Mouse (Mus musculus) left cerebral cortex, adult 9 months (tissue): ENCODE results near the gene Ypel3.
"Not testable (repeated sequence)": the region's sequence is repeated elsewhere in the genome, so short reads cannot be mapped to it uniquely, and the experiment has no call there.

Source experiments
- DNase-seq, 2 experiments: peaks; one replicate each; pipeline ENCODE4 v3.0.0; 2022; ENCODE audit warnings: low spot score in 2 of 2

The Ypel3 gene

DNA sequence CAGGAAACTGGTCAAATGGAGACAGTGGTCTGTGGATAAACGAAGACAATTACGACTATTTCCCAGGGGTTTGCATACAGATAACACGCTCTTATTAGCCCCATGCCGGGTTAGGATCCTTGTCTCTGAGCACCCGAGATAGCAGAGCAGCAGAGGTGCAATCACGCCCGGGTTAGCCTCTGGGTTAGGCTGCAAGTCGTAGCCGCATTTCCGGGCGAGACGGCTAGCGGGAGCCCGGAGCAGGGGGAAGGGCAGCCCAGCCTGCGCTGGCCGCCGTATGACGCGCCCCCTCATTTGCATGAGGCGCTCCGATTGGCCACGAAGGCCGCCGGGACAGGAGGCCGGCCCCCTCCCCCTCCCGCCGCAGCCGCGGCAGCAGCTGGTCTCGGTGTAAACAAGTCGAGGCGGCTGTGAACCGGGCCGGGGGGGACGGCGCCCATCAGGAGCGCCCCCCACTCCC lies at the start of gene Ypel3:
Ypel3 (plus strand) TSS at position 358 of the 460 bp plus-strand sequence.
- DNase-seq, result peak; percentile 90 to 93

DNA sequence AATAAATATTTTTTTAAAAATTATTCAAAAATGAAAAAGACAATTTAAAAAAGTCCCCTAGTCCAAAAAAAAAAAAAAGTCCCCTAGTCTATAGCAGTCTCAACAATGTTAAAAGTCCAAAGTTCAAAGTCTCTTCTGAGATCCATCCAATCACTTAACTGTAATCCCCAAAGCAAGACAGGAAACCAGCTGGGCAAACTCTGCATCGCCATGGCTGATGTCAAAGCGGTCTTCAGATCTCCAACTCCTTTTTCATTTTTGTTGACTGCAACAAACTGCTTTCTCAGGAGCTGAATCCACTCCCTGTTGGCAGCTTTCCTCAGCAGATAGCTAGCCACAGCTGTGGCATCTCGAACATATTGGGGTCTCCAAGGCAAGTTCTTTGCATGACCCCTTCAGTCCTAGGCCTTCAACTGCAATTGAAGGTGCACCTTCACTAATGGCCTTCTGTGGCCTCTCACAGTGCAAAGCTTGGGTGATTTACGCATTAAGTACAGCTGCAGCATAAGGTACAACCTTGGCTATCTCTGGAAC lies 46.4 kb upstream of the Ypel3 start:
- DNase-seq, result not testable (repeated sequence)

DNA sequence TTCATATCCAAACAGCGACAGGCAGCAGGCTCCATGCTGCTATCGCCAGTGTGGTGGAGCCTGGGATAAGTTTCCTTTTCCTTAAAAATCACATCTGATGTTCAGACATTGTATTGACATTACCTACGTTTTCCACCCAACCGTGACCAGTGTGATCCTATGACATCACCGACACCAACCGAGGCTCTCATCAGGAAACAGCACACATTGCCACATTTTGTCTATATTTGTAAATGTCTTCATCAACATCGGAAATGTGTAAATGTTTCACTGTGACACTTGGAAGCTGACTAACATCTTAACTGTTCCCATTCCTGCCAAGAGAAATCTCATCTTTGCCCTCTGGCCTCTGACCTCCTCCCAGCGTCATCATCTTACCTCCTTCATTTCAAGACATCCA lies 40.6 kb upstream of the Ypel3 start:
- no peak for DNase-seq

DNA sequence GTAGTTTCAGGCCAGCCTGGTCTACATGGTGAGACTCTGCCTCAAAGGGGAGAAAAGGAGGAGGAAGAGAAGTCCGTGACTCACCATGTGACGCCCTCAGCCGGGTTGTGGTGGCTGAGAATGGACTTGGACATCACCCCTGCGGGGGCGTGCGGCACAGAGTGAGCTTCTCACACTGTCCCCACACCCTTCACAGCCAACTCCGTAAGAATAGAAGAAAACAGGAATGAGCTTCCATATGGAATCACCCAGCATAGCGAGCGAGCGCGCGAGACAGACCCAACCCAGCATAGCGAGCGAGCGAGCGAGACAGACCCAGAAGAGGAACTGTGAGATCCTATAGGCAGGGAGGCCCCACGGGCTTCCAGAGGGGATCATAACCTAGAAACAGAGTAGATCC lies 37.2 kb upstream of the Ypel3 start:
- peak in 1 of 2 experiments; percentile 76 for DNase-seq

DNA sequence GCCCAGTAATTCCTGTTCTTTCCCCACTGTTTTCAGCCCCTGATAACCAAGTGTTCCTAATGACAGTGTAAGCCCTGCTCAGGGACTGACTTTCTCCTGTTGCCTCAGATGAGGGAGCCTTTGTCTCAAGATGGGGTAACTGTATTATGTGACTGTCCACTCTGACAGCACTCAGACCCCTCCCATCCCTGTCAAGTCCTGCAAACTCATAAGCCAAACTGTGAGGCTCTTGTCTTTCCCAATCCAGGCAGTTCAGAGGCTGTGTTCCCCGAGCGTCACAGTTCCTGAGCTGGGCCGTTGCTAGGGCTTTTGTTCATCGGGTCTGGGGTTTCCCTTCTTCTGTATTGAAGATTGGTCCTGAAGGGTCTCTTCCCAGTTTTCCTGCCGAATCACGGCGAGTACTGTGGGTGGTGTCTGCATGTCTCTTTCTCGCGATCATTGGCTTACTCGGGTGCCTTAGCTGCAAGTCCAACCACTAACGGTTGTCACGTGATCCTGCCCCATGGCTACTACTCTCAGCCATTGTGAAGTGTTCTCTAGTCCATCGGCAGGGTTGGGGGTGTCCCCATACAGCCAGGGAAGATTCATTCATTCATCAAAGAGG lies 36.5 kb upstream of the Ypel3 start:
- DNase-seq, result no peak

DNA sequence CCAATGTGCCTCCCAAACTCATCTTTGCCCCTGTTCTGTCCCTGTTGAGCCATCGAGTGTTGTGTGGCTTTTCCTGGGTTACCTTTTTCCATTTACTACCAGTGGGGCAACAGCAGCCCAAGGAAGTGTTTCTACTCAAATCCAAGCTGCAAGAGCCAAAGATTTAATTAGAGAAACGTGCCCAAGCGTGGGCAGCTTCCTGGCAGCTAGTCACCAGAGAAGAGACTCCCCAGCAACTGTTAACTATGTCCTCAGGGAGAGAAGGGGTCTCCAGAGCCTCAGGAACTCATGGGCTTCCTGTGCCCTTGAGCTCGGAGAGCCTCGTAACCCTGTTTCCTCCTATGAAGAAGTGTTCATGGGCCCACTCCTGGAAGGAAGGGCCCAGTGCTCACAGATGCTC lies 35.8 kb upstream of the Ypel3 start:
- DNase-seq, result no peak

DNA sequence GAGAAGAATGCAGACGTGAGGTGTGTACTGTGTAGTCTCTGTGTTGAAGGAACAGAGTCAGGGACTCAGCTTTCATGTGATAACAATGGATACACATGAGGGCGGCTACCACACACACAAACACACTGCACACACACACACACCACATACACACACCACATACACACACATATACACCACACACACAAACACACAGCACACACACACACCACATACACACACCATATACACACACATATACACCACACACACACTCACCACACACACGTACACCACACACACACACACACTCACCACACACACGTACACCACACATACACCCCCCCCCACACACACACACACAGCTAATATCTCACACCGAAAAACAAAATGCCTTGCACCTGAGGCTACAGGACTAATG lies 35.3 kb upstream of the Ypel3 start:
- DNase-seq, result no peak

DNA sequence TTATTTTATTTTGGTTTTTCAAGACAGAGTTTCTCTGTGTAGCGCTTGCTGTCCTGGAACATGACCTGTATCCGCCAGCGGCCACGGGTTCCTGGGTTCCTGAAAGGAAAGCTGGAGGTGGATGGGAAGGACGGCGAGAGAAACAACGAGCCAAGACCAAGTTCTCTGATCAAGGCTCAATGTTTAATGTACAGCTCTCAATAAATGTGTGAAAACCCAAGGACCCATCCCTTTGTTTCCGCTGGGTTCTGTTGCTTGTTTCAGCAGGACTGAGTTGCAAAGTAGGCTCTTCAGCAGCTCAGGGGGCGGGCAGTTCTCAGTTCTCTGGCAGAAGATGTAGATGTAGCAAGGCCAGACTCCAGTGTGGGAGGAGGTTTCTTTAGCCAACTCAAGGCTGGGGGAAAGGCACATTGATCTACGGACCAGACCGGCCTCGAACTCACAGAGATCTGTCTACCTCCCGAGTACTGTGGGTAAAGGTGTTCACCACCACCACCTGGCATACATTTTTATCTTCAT lies 34.7 kb upstream of the Ypel3 start:
- DNase-seq, result no peak

DNA sequence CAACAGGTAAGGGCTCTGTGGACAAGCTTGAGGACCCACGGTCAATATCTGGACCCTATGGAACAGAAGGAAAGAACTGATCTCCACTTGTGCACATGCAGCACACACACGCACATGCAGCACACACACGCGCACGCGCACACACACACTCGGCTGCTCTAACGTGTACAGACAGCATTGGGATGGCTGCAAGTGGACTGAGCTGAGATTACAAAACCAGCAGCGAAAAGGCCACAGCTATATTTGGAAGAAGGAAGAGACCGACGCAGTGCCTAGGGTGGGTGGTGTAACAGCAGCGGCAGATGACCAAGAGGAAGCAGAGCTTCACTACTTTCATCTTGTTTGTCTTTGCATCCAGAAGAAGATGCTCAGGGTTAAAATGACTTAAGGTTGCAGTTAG lies 30.7 kb upstream of the Ypel3 start:
- peak in 1 of 2 experiments; percentile 26 for DNase-seq

DNA sequence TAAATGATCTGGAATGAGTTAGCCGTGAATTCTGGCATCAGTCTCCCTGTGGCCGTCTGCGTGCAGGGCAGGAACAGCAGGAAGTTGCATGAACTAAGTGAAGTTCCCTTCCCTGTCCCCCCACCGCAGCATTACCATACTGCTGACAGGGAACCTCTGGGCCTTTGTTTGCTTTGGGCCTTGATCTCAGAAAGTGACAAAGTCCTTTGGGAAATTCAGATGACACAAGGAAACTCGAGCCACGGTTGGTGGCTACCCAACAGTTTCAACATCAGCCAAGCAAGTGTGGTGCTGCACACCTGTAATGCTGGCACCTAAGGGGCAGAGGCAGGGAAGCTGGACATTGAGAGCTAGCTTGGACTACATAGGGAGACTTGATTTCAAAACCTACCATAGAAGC lies 30.0 kb upstream of the Ypel3 start:
- no peak for DNase-seq

DNA sequence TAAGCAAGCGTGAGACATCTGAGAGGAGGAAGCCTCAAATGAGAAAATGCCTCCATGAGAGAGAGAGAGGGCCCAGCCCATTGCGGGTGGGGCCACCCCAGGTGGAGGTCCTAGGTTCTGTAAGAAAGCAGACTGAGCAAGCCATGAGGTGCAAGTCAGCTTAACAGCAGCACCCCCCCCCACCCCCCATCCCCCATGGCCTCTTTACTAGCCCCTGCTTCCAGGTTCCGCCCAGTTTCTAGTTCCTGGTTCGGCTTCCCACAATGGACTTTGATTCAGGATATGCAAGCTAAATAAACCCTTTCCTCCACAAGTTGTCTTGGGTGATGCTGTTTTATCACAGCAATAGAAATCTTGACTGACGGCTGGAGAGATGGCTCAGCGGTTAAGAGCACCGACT lies 27.9 kb upstream of the Ypel3 start:
- no peak for DNase-seq

DNA sequence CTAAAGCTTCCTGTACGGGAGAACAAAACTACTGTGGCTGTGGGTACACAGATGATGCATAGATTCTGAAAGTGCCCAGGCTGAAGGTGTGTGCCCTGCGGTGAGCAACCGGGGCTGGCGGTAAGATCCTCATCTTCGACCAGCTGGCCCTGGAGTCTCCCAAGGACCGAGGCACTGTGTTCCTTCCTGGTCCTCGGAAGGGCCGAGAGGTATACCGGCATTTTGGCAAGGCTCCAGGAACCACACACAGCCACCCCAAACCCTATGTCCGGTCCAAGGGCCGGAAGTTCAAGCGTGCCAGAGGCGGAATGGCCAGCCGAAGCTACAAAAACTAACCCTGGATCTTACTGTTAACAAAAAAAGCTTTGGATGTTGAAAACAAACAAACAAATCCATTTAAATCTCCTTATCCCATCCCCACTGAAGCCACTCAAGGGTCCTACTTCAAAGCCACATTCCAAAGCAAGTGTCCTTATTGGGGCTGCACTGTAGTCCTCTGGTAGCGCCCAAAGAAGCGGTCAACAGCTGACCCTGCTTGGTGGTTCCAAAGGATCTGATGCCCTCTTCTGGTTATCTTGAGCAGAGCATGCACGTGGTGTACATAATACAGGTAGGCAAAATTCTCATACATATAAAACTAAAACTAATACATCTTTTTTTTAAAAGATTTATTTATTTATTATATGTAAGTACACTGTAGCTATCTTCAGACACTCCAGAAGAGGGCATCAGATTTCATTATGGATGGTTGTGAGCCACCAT lies 27.0 kb upstream of the Ypel3 start:
- no peak for DNase-seq

DNA sequence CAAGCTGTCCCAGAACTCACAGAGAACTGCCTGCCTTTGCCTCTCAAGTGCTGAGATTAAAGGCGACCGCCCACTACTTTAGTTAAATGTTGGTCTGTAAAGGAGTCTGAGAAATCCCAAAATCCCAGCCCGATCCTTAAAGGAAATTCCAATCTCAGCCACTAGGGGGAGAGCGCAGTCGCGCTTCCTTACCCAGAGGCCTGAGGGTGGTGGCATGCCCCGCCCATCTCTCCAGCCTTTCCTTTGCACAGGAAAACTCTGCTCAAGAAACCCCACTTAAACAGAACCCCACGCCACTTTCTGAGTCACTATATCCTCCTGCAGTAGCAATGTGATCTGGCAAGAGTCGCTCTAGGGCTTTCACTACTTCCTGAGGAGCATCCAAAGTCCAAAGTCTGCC lies 21.9 kb upstream of the Ypel3 start:
- DNase-seq, result peak in 1 of 2 experiments; percentile 86

DNA sequence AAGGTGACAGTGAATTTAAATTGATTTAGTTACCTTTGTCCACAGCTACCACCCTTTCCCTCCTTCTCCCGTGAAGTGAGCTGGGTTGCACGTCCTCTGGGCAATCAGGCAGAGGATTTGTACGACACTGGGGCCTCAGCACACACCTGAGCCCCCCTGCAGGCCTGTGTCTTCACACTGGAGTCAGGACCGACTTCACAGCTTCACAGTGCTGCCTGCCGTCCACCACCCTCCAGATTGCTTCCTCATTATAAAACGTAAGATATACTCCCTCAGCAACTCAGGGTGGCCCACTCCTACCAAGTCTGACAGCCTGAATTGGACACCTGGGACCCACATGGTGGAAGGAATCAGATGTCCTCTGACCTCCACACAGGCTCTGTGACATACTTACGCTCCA lies 18.2 kb upstream of the Ypel3 start:
- no peak for DNase-seq

DNA sequence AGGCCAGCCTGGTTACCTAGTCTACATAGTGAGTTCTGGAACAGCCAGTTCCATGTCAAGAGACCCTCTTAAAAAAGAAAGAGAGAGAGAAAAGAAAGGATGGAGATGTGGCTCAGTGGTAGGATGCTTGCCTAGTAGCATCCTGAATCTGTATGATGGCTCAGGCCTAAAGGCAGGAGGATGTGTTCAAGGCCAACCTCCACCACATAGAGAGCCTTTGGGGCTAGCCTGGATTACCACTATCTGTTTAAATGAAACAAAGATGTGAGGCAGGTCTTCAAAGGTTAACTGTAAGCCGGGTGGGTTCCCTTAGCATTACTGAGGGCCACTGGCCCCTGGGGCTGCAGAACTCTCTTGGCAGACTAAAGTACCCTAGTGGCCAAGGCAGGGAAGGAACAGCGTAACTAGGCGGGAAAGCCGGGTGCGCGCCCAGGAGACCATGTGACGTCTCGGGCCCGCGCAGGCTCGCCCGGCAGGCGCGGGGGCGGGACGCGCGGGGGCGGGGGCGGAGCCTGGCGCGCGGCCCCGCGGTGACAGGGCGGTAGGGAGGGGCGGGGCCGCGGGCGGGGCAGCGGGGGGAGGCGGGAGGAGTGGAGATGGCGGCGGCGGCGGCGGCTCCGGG lies 17.6 kb upstream of the Ypel3 start, which contains the start of gene Mapk3:
Mapk3 (plus strand) TSS at position 552 of the 622 bp plus-strand sequence.
- peak in 1 of 2 experiments; percentile 91 for DNase-seq

DNA sequence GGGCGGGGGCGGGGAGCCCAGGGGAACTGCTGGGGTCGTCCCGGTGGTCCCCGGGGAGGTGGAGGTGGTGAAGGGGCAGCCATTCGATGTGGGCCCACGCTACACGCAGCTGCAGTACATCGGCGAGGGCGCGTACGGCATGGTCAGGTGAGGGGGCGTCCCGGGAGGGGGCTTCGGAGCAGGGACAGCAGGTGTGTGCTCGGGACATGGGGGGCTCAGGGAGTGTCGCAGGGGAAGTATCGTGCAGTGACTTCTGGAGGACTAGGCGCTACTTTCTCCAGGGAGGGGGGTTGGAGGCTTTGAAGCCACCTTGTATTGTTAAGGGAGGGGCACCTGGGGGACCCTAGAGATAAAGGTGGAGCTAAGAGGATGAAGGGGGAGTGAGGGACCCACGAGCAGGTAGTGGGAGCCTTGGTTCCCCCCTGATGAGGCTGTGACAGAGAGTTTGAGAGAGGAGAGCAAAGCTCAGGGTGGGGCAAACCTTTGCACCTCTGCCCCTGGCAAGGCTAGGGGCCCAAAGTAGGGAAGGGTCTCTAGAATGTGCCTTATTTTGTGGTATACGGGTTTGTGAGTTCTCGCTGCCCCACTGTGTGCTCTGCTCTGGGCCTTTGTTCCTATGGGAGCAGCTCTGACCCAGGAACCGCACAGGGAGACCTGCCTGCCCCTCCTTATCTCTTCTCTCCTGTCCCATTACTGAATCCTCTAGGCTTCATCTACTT lies 16.9 kb upstream of the Ypel3 start:
- no peak for DNase-seq

DNA sequence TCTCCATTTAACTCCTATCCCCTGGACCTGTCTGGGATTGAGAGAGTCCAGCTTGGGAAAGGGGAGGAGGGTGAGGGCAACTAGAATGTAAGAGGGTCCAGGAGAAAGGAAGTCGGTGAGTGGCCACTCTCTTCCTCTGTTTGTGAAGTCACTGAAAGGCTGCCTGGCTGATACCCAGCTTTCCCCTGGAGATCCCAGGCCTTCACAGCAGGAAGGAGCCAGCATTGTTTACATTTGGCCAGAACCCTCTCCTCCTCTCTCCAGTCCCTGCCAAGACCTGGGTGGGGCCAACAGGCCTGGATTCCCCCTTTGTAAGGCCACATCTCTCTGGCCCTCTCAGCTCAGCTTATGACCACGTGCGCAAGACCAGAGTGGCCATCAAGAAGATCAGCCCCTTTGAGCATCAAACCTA lies 16.4 kb upstream of the Ypel3 start:
- DNase-seq, result no peak

DNA sequence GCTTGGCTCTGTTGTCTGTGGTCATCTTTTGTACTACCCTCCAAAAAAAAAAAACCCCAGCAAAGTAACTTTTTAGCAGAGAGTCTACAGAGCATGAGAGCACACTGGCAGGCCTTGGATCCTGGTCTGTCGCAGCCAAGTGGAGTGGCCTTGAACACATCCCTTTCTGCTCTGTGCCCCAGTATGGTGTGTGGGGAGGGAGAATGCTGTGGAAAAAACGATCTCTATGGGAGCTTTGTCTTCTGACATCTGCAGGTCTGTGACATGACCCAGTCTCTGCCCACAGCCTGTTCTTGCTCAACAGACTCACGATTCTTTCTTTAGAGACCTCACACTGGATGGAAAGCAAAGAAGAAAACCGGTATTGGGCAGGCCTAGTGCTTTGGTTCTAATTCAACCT lies 15.8 kb upstream of the Ypel3 start:
- no peak for DNase-seq

DNA sequence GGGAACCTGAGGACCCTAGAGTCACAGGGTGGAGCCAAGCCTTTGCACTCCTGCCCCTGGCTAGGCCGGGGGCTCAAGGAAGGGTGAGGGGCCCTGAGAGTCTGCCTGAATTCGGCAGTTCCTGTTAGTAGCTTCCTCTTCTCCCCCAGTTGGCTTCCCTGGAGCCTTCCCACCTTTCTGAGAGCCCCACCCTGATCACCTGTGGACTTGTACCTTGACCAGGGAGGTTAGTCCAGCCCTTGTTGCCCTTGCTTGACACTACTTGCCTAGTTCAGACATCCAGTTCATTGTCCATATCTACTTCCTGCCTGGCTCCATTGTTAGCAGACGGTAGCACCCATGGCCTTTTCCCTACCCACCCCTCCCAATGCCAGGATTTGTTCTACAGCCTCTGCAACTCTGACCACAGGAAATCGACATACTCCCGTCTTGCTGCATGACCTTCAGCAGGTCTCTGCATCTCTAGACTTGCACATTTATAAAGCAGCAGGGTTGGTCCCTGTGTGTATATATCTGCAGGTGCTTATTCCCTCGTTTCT lies 15.2 kb upstream of the Ypel3 start:
- no peak for DNase-seq

DNA sequence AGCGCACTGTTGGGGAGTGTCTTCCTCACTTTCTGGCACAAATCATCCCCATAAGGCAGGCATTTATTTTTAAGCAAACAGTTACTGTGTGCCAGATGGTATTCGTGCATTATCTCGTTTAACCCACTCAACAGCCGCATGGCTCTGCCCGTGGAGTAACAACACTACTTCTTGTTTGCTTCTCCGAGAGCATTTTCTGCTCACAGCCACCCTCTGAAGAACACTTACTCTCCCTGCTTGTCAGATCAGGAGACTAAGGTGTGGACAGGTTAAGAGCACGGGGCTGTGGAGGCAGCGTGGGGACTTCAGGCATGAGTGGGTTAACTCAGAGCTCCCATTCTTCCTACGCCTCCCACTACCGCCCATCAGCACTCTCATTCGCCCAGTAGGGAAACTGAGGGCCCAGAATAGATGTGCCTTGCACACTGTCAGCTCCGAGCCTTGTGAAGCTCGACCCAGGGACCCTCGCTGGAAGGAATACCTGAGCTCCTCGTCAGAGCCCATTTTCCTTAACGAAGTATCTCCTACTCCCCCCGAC lies 14.2 kb upstream of the Ypel3 start:
- DNase-seq, result peak in 1 of 2 experiments; percentile 85

DNA sequence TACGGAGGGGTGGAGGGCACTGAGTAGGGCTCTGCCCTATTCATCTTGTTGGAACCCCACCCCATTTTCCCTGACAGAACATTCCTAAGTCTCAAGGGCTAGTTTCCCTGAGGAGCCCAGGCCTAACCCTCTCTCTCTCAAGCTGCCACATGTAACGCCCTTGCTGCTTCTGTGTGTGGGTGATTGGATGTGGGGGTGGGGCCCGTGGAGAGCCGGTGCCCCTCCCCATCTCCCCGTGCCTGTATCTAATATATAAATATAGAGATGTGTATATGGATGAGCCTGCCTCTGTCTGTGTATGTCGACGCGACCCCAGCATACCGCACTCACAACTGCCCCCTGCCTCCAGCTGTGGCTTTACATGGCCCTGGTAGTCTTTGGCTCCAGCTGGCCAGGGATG lies 11.2 kb upstream of the Ypel3 start:
- no peak for DNase-seq
